Mouse (Mus musculus): ENCODE data around the gene Nfyb. TPM values are rescaled to one million over a fixed set of nuclear protein-coding genes. Genes with fewer than 3 reads are reported as not detected.

Gene Nfyb
- polyA plus RNA-seq, 1 experiment from 2014 or later: 20.9 TPM

- H3K4me1 ChIP-seq: peaks cover 41% of the 10 kb centered on the region
- peaks cover 3% of the 10 kb centered on the region; the same call in 1 of the 2 replicates for H3K9me3 ChIP-seq
- H3K36me3 ChIP-seq: peaks cover 76% of the 10 kb centered on the region
- 96% methylated on average over 3 of the region's 3 CpGs for WGBS
- H3K4me2 ChIP-seq: no peak overlapping the region
- H3K4me3 ChIP-seq: no peak overlapping the region
- H3K9ac ChIP-seq: no peak overlapping the region
- H3K27ac ChIP-seq (replicated peaks): no peak overlapping the region
- H3K27me3 ChIP-seq (replicated peaks): no peaks in the 10 kb centered on the region
- no peak for ATAC-seq (ENCODE audit: extremely low read depth, insufficient number of reproducible peaks, low FRiP score, low TSS enrichment)
Measured at GRCm38 (mm10) chr10:82758878-82759277, 5.1 kb downstream of the Nfyb start.

- no peak overlapping the region for H3K4me3 ChIP-seq
- peaks cover 81% of the 10 kb centered on the region for H3K36me3 ChIP-seq
- H3K4me1 ChIP-seq: peaks cover 41% of the 10 kb centered on the region
- no peak for ATAC-seq (ENCODE audit: extremely low read depth, insufficient number of reproducible peaks, low FRiP score, low TSS enrichment)
- H3K9ac ChIP-seq: no peak overlapping the region
- peaks cover 3% of the 10 kb centered on the region; the same call in 1 of the 2 replicates for H3K9me3 ChIP-seq
- H3K27me3 ChIP-seq (replicated peaks): no peaks in the 10 kb centered on the region
- WGBS: 77% methylated on average over 6 of the region's 6 CpGs
- H3K4me2 ChIP-seq: no peak overlapping the region
- no peak overlapping the region for H3K27ac ChIP-seq (replicated peaks)
Measured at GRCm38 (mm10) chr10:82758368-82758767, 5.6 kb downstream of the Nfyb start.

- Histone ChIP-seq H3K4me1 (peaks cover 36% of the 10 kb centered on the region), H3K36me3 (peaks cover 91% of the 10 kb centered on the region), H3K4me3 (no peak overlapping the region), H3K27me3 (replicated peaks) (no peaks in the 10 kb centered on the region), H3K9ac (no peak overlapping the region), H3K4me2 (no peak overlapping the region), H3K9me3 (peaks cover 3% of the 10 kb centered on the region; the same call in 1 of the 2 replicates), H3K27ac (replicated peaks) (no peak overlapping the region)
- 78% methylated on average over 9 of the region's 9 CpGs for WGBS
- no peak for ATAC-seq (ENCODE audit: extremely low read depth, insufficient number of reproducible peaks, low FRiP score, low TSS enrichment)
Measured at GRCm38 (mm10) chr10:82757341-82757740, 6.6 kb downstream of the Nfyb start.

GRCm38 (mm10) chr10:82756466-82756865 lies 7.5 kb downstream of the Nfyb start:
- Histone ChIP-seq H3K4me2 (no peak overlapping the region), H3K9ac (no peak overlapping the region), H3K27me3 (replicated peaks) (no peaks in the 10 kb centered on the region), H3K9me3 (peaks cover 3% of the 10 kb centered on the region; the same call in 1 of the 2 replicates), H3K4me3 (no peak overlapping the region), H3K27ac (replicated peaks) (no peak overlapping the region), H3K4me1 (peaks cover 28% of the 10 kb centered on the region), H3K36me3 (peaks cover 99% of the 10 kb centered on the region)
- WGBS: 94% methylated on average over 9 of the region's 9 CpGs
- ATAC-seq (ENCODE audit: extremely low read depth, insufficient number of reproducible peaks, low FRiP score, low TSS enrichment): no peak

GRCm38 (mm10) chr10:82755213-82755890 lies 8.6 kb downstream of the Nfyb start:
- no peak overlapping the region for H3K9ac ChIP-seq
- no peak overlapping the region for H3K4me2 ChIP-seq
- peaks cover 16% of the 10 kb centered on the region for H3K4me1 ChIP-seq
- ATAC-seq (ENCODE audit: extremely low read depth, insufficient number of reproducible peaks, low FRiP score, low TSS enrichment): no peak
- peaks cover 99% of the 10 kb centered on the region for H3K36me3 ChIP-seq
- H3K27me3 ChIP-seq (replicated peaks): no peaks in the 10 kb centered on the region
- 97% methylated on average over 11 of the region's 11 CpGs for WGBS
- no peak overlapping the region for H3K4me3 ChIP-seq
- H3K27ac ChIP-seq (replicated peaks): no peak overlapping the region
- H3K9me3 ChIP-seq: peaks cover 3% of the 10 kb centered on the region; the same call in 1 of the 2 replicates

GRCm38 (mm10) chr10:82754642-82755041 lies 9.3 kb downstream of the Nfyb start:
- H3K9ac ChIP-seq: no peak overlapping the region
- H3K27ac ChIP-seq (replicated peaks): no peak overlapping the region
- H3K36me3 ChIP-seq: peaks cover 95% of the 10 kb centered on the region
- H3K4me1 ChIP-seq: peaks cover 9% of the 10 kb centered on the region
- ATAC-seq (ENCODE audit: extremely low read depth, insufficient number of reproducible peaks, low FRiP score, low TSS enrichment): no peak
- H3K4me2 ChIP-seq: no peak overlapping the region
- no peaks in the 10 kb centered on the region for H3K27me3 ChIP-seq (replicated peaks)
- peaks cover 3% of the 10 kb centered on the region; the same call in 1 of the 2 replicates for H3K9me3 ChIP-seq
- H3K4me3 ChIP-seq: no peak overlapping the region
- 92% methylated on average over 1 of the region's 1 CpGs for WGBS

GRCm38 (mm10) chr10:82752921-82753320 lies 11.0 kb downstream of the Nfyb start:
- no peaks in the 10 kb centered on the region for H3K4me1 ChIP-seq
- ATAC-seq (ENCODE audit: extremely low read depth, insufficient number of reproducible peaks, low FRiP score, low TSS enrichment): no peak
- H3K4me2 ChIP-seq: no peak overlapping the region
- H3K27me3 ChIP-seq (replicated peaks): no peaks in the 10 kb centered on the region
- 90% methylated on average over 3 of the region's 3 CpGs for WGBS
- no peak overlapping the region for H3K4me3 ChIP-seq
- peaks cover 95% of the 10 kb centered on the region for H3K36me3 ChIP-seq
- no peak overlapping the region for H3K9ac ChIP-seq
- H3K9me3 ChIP-seq: peaks cover 3% of the 10 kb centered on the region; the same call in 1 of the 2 replicates
- H3K27ac ChIP-seq (replicated peaks): no peak overlapping the region

GRCm38 (mm10) chr10:82750778-82751177 lies 13.2 kb downstream of the Nfyb start:
- peaks cover 96% of the 10 kb centered on the region for H3K36me3 ChIP-seq
- no peak overlapping the region for H3K27ac ChIP-seq (replicated peaks)

GRCm38 (mm10) chr10:82746988-82747850 lies 16.7 kb downstream of the Nfyb start:
- H3K27ac ChIP-seq (replicated peaks): no peak overlapping the region
- 82% methylated on average over 15 of the region's 15 CpGs for WGBS
- H3K4me3 ChIP-seq: no peak overlapping the region
- H3K9ac ChIP-seq: no peak overlapping the region
- H3K27me3 ChIP-seq (replicated peaks): no peaks in the 10 kb centered on the region
- H3K4me1 ChIP-seq: no peaks in the 10 kb centered on the region
- no peak for ATAC-seq (ENCODE audit: extremely low read depth, insufficient number of reproducible peaks, low FRiP score, low TSS enrichment)
- H3K9me3 ChIP-seq: no peaks in the 10 kb centered on the region
- peaks cover 93% of the 10 kb centered on the region for H3K36me3 ChIP-seq
- no peak overlapping the region for H3K4me2 ChIP-seq

More at GRCm38 (mm10) chr10:82750778-82751177, 13.2 kb downstream of the Nfyb start:
- WGBS: 93% methylated on average over 6 of the region's 6 CpGs
- no peak overlapping the region for H3K9ac ChIP-seq
- no peak for ATAC-seq (ENCODE audit: extremely low read depth, insufficient number of reproducible peaks, low FRiP score, low TSS enrichment)
- no peaks in the 10 kb centered on the region for H3K27me3 ChIP-seq (replicated peaks)
- peaks cover 3% of the 10 kb centered on the region; the same call in 1 of the 2 replicates for H3K9me3 ChIP-seq
- H3K4me2 ChIP-seq: no peak overlapping the region
- no peaks in the 10 kb centered on the region for H3K4me1 ChIP-seq
- H3K4me3 ChIP-seq: no peak overlapping the region

GRCm38 (mm10) chr10:82745301-82745700 lies 18.6 kb downstream of the Nfyb start:
- Histone ChIP-seq H3K9me3 (no peaks in the 10 kb centered on the region), H3K4me1 (no peaks in the 10 kb centered on the region), H3K9ac (no peak overlapping the region), H3K27ac (replicated peaks) (no peak overlapping the region), H3K27me3 (replicated peaks) (no peaks in the 10 kb centered on the region), H3K36me3 (peaks cover 86% of the 10 kb centered on the region), H3K4me3 (no peak overlapping the region), H3K4me2 (no peak overlapping the region)
- WGBS: 91% methylated on average over 5 of the region's 5 CpGs
- ATAC-seq (ENCODE audit: extremely low read depth, insufficient number of reproducible peaks, low FRiP score, low TSS enrichment): no peak

GRCm38 (mm10) chr10:82744296-82744695 lies 19.6 kb downstream of the Nfyb start:
- no peak for ATAC-seq (ENCODE audit: extremely low read depth, insufficient number of reproducible peaks, low FRiP score, low TSS enrichment)
- WGBS: 87% methylated on average over 6 of the region's 6 CpGs
- Histone ChIP-seq H3K9ac (no peak overlapping the region), H3K27ac (replicated peaks) (no peak overlapping the region), H3K27me3 (replicated peaks) (no peaks in the 10 kb centered on the region), H3K36me3 (peaks cover 89% of the 10 kb centered on the region), H3K4me3 (no peak overlapping the region), H3K4me1 (no peaks in the 10 kb centered on the region), H3K4me2 (no peak overlapping the region), H3K9me3 (no peaks in the 10 kb centered on the region)
